Mouse (Mus musculus) brain, embryonic 14.5 days (tissue): ENCODE measurements at regions not wholly inside any gene's neighbourhood (a gene's known extent, or its start where the extent isn't known, plus 50 kb on each side); places are given as distances from the start of the nearest gene placed in this dataset.

Experiments used
- CTCF ChIP-seq: fragments of 200-500 bp; IDR thresholded peaks from 2 replicates; pipeline ENCODE4 v1.5.1; 2012; ENCODE audit warnings: inconsistent platforms, mild to moderate bottlenecking, moderate library complexity, borderline replicate concordance; ENCODE audit not compliant: insufficient read depth, insufficient read length; ENCODE audit errors: extremely low read depth
- POLR2A ChIP-seq: fragments of 200-500 bp; IDR thresholded peaks from 2 replicates; pipeline ENCODE4 v1.6.1; 2012; ENCODE audit warnings: mild to moderate bottlenecking, inconsistent platforms, borderline replicate concordance; ENCODE audit not compliant: poor library complexity, insufficient read depth, insufficient read length, severe bottlenecking; ENCODE audit errors: extremely low read depth

- TF ChIP-seq CTCF = no peak
- no peak for TF ChIP-seq POLR2A
Measured at GRCm38 (mm10) chr1:35940236-35940635, 128.0 kb upstream of the Hs6st1 start.
